Mouse (Mus musculus): ENCODE measurements around the gene Tex48.

DNA sequence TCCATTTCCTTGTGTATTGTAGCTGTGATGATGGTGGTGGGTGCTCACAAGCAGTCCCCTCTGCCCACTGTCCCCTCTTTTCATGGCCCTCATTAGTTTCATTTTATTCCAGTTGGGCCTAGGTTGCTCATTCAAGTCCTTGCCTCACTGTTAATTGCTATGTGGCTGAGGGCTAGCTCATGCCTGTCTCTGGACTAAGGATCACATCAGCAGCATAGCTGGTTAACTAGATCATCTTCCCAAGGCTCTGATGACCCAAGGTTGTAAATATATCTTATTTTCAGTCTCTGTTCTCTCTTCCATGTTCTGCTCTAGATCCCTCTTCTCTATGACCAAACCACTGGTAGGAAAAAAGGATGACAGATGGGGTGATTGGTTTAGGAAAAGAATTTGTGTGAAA lies 21.0 kb downstream of the Tex48 start:
- no peak for TF ChIP-seq CTCF (IDR thresholded peaks at IDR 0.05; ENCODE audit: low read depth)
- no peak for TF ChIP-seq EP300 (optimal IDR thresholded peaks at IDR 0.05)
